Mouse (Mus musculus): ENCODE data around the gene Gm20489. TPM values are rescaled to one million over a fixed set of nuclear protein-coding genes. Genes with fewer than 3 reads are reported as not detected.

Gm20489 gene
- polyA plus RNA-seq, 1 experiment from 2014 or later: not detected

- peak within 1 kb of the TSS; percentile 59 for H3K4me2 ChIP-seq (ENCODE audit: low read length)
- 18% methylated on average over 46 of the region's 47 CpGs for WGBS
- peak within 1 kb of the TSS; percentile 49 for H3K4me3 ChIP-seq (ENCODE audit: low read depth, low read length)
- peak within 1 kb of the TSS; percentile 38; the same call in 1 of the 2 replicates for H3K27ac ChIP-seq (ENCODE audit: low read depth)
- 0 out of 2 replicates have a peak, but pooled peaks cover 6% of the 10 kb centered on the region for H3K27me3 ChIP-seq (replicated peaks; ENCODE audit: control insufficient read depth, insufficient read depth, low read length)
- H3K36me3 ChIP-seq (ENCODE audit: control insufficient read depth, insufficient read depth, low read length): 0 out of 2 replicates have a peak, but pooled peaks cover 6% of the 10 kb centered on the region
- peak within 1 kb of the TSS; percentile 46 for H3K9ac ChIP-seq (ENCODE audit: low read length)
- ATAC-seq (replicated peaks; ENCODE audit: low FRiP score, low TSS enrichment, low read depth) (peak; percentile 89), DNase-seq (ENCODE audit: low spot score) (peak; percentile 85)
- H3K4me1 ChIP-seq (replicated peaks; ENCODE audit: control insufficient read depth, insufficient read depth, low read length): no peaks in the 10 kb centered on the region; the same call in 1 of the 2 replicates
- H3K9me3 ChIP-seq (ENCODE audit: control insufficient read depth, low read length): no peaks in the 10 kb centered on the region
These were observed 14.7 kb downstream of the Gm20489 start, which contains the start of gene Foxo4 for GRCm38 (mm10) chrX:101253952-101254729. Gene Foxo4 (plus strand): TSS chrX:101254528.

- 20% methylated on average over 1 of the region's 1 CpGs for WGBS
- no peak overlapping the region for H3K4me2 ChIP-seq (ENCODE audit: low read length)
- DNase-seq (ENCODE audit: low spot score) (no peak), ATAC-seq (replicated peaks; ENCODE audit: low FRiP score, low TSS enrichment, low read depth) (no peak)
- H3K36me3 ChIP-seq (ENCODE audit: control insufficient read depth, insufficient read depth, low read length): no peaks in the 10 kb centered on the region
- no peaks in the 10 kb centered on the region for H3K4me1 ChIP-seq (replicated peaks; ENCODE audit: control insufficient read depth, insufficient read depth, low read length)
- no peak overlapping the region for H3K9ac ChIP-seq (ENCODE audit: low read length)
- no peak overlapping the region for H3K4me3 ChIP-seq (ENCODE audit: low read depth, low read length)
- no peak overlapping the region for H3K27ac ChIP-seq (ENCODE audit: low read depth)
- 0 out of 2 replicates have a peak, but pooled peaks cover 6% of the 10 kb centered on the region for H3K27me3 ChIP-seq (replicated peaks; ENCODE audit: control insufficient read depth, insufficient read depth, low read length)
- H3K9me3 ChIP-seq (ENCODE audit: control insufficient read depth, low read length): no peaks in the 10 kb centered on the region
These were observed 23.8 kb downstream of the Gm20489 start for GRCm38 (mm10) chrX:101245011-101245410.

GRCm38 (mm10) chrX:101222796-101223162 lies 46.0 kb downstream of the Gm20489 start:
- DNase-seq (ENCODE audit: low spot score) (no peak), ATAC-seq (replicated peaks; ENCODE audit: low FRiP score, low TSS enrichment, low read depth) (no peak)
- Histone ChIP-seq H3K27ac (ENCODE audit: low read depth) (no peak overlapping the region), H3K9ac (ENCODE audit: low read length) (0 out of 2 replicates have a peak overlapping the region, but pooled peaks have one; percentile 13), H3K36me3 (ENCODE audit: control insufficient read depth, insufficient read depth, low read length) (0 out of 2 replicates have a peak, but pooled peaks cover 2% of the 10 kb centered on the region), H3K9me3 (ENCODE audit: control insufficient read depth, low read length) (no peaks in the 10 kb centered on the region), H3K4me3 (ENCODE audit: low read depth, low read length) (peak overlapping the region; percentile 52), H3K27me3 (replicated peaks; ENCODE audit: control insufficient read depth, insufficient read depth, low read length) (no peaks in the 10 kb centered on the region), H3K4me1 (replicated peaks; ENCODE audit: control insufficient read depth, insufficient read depth, low read length) (no peaks in the 10 kb centered on the region), H3K4me2 (ENCODE audit: low read length) (peak overlapping the region; percentile 50)
- 26% methylated on average over 7 of the region's 7 CpGs for WGBS

GRCm38 (mm10) chrX:101221834-101222795 lies 46.7 kb downstream of the Gm20489 start, which contains the start of gene Snx12:
Gene Snx12 (minus strand): TSS chrX:101222563.
- Histone ChIP-seq H3K27ac (ENCODE audit: low read depth) (peak within 1 kb of the TSS; percentile 48; the same call in 1 of the 2 replicates), H3K36me3 (ENCODE audit: control insufficient read depth, insufficient read depth, low read length) (0 out of 2 replicates have a peak, but pooled peaks cover 2% of the 10 kb centered on the region), H3K27me3 (replicated peaks; ENCODE audit: control insufficient read depth, insufficient read depth, low read length) (no peaks in the 10 kb centered on the region), H3K9me3 (ENCODE audit: control insufficient read depth, low read length) (no peaks in the 10 kb centered on the region), H3K9ac (ENCODE audit: low read length) (peak within 1 kb of the TSS; percentile 40), H3K4me3 (ENCODE audit: low read depth, low read length) (peak within 1 kb of the TSS; percentile 52), H3K4me1 (replicated peaks; ENCODE audit: control insufficient read depth, insufficient read depth, low read length) (no peaks in the 10 kb centered on the region), H3K4me2 (ENCODE audit: low read length) (peak within 1 kb of the TSS; percentile 55)
- 15% methylated on average over 55 of the region's 55 CpGs for WGBS
- DNase-seq (ENCODE audit: low spot score) (peak; percentile 93), ATAC-seq (replicated peaks; ENCODE audit: low FRiP score, low TSS enrichment, low read depth) (peak; percentile 98)

Other genes starting within 250 kb of the Gm20489 start
- 0.18 TPM in 1 of 2 replicates, not detected in the other for gene Tex11, start 209.4 kb downstream of the Gm20489 start, polyA plus RNA-seq (2014; fragmentation: Nextera tagmentation; extraction: Ambion mirVana)
- 1.4 and 1.5 TPM in 2 replicates for gene Slc7a3, start 183.0 kb downstream of the Gm20489 start, polyA plus RNA-seq (2014; fragmentation: Nextera tagmentation; extraction: Ambion mirVana)
- gene Snx12, start 46.5 kb downstream of the Gm20489 start, polyA plus RNA-seq (2014; fragmentation: Nextera tagmentation; extraction: Ambion mirVana): 48.0 and 51.2 TPM in 2 replicates
- 2.3 and 2.5 TPM in 2 replicates for gene Foxo4, start 14.5 kb downstream of the Gm20489 start, polyA plus RNA-seq (2014; fragmentation: Nextera tagmentation; extraction: Ambion mirVana)
- gene Gm614, start 5.0 kb downstream of the Gm20489 start, polyA plus RNA-seq (2014; fragmentation: Nextera tagmentation; extraction: Ambion mirVana): not detected in 2 replicates
- 9.6 and 11.5 TPM in 2 replicates for gene Il2rg, start 768 bp downstream of the Gm20489 start, polyA plus RNA-seq (2014; fragmentation: Nextera tagmentation; extraction: Ambion mirVana)
- gene Med12, start 5.0 kb upstream of the Gm20489 start, polyA plus RNA-seq (2014; fragmentation: Nextera tagmentation; extraction: Ambion mirVana): 38.5 and 48.2 TPM in 2 replicates
- 7.3 and 7.5 TPM in 2 replicates for gene Nlgn3, start 30.1 kb upstream of the Gm20489 start, polyA plus RNA-seq (2014; fragmentation: Nextera tagmentation; extraction: Ambion mirVana)
- 14.0 and 20.9 TPM in 2 replicates for gene Gjb1, start 107.4 kb upstream of the Gm20489 start, polyA plus RNA-seq (2014; fragmentation: Nextera tagmentation; extraction: Ambion mirVana)
- 25.5 and 26.1 TPM in 2 replicates for gene Zmym3, start 151.8 kb upstream of the Gm20489 start, polyA plus RNA-seq (2014; fragmentation: Nextera tagmentation; extraction: Ambion mirVana)
- gene Nono, start 160.3 kb upstream of the Gm20489 start, polyA plus RNA-seq (2014; fragmentation: Nextera tagmentation; extraction: Ambion mirVana): 363 and 414 TPM in 2 replicates
- 1.5 and 1.7 TPM in 2 replicates for gene Itgb1bp2, start 180.1 kb upstream of the Gm20489 start, polyA plus RNA-seq (2014; fragmentation: Nextera tagmentation; extraction: Ambion mirVana)